Mouse (Mus musculus) olfactory bulb, adult 2 months (tissue): Measurements from ENCODE around the gene Srsf4. TPM values are rescaled to one million over a fixed set of nuclear protein-coding genes. Genes with fewer than 3 reads are reported as not detected.

ENCODE experiments used
- H3K27ac ChIP-seq: fragments of 200-500 bp; 2 replicates; pipeline ENCODE4 v1.5.1; 2012; ENCODE audit warnings: low read depth, low read length; ENCODE audit not compliant: insufficient read depth
- H3K4me1 ChIP-seq: fragments of 200-500 bp; 2 replicates; pipeline ENCODE4 v1.6.1; 2012; ENCODE audit warnings: low read length; ENCODE audit not compliant: control insufficient read depth, insufficient read depth
- H3K4me3 ChIP-seq: fragments of 200-500 bp; 2 replicates; pipeline ENCODE4 v1.5.1; 2012; ENCODE audit warnings: mild to moderate bottlenecking, low read depth, low read length, moderate library complexity; ENCODE audit not compliant: insufficient read depth
- CTCF ChIP-seq: fragments of 200-500 bp; IDR thresholded peaks from 2 replicates; pipeline ENCODE4 v1.5.1; 2012; ENCODE audit warnings: low read depth, mild to moderate bottlenecking, low read length, moderate library complexity; ENCODE audit not compliant: insufficient read depth
- POLR2A ChIP-seq: fragments of 200-500 bp; IDR thresholded peaks from 2 replicates; pipeline ENCODE4 v1.6.1; 2012; ENCODE audit warnings: mild to moderate bottlenecking, low read depth, low read length, moderate library complexity; ENCODE audit not compliant: insufficient read depth
- WGBS: fragments of 180-500 bp; shearing (Covaris S2); methylation state at CpG from one replicate; pipeline ENCODE4 v1.1.7; 2018; 5-methylcytosine and 5-hydroxymethylcytosine counted together
- polyA plus RNA-seq: library from polyadenylated mRNA; stranded (reverse); fragments of >200 nt; gene quantifications from 2 replicates; pipeline ENCODE4 v1.2.4, GENCODE M21; 2012; ENCODE audit warnings: low replicate concordance; ENCODE audit not compliant: missing spikeins, insufficient read depth, insufficient read length

Gene Srsf4
- polyA plus RNA-seq, 1 experiment = not detected

DNA sequence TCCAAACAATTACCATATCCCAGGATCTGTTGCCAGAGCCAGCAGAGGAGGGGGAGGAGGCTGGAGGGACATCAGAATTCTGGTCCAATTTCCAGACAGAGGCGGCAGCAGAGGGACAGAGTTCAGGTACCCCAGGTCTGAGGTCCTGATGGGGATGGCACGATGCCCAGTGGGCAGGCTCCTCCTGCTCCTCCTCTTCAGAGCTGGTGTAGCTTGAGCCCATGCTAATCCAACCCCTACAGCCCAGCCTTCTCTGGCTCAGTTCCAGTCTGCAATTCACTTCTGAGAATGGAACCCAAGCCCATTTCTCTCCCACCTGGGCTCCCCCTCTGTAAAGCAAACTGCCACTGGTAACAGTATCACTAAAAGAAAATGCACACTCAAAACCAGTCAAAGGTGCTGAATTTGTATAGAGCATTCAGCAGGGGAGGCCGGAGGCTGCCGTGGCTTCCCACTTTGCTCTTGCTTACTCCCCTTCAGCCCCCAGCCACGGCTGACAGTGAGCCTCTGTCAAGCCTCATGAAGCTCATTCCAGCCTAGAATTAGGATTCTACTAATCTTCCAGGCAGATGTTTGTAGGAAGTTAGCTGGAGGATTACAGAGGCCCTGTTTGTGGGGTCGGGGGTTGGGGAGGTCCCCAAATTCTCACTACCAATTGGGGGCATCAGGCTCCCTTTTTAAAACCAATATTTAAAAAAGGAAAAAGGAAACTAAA lies 50.8 kb downstream of the Srsf4 start:
- H3K4me1 ChIP-seq = peaks cover 25% of the 10 kb centered on the region
- TF ChIP-seq POLR2A (no peak), CTCF (no peak)
- H3K4me3 ChIP-seq = no peak overlapping the region
- no peak overlapping the region for H3K27ac ChIP-seq
- 52% methylated on average over 6 of the region's 6 CpGs for WGBS

DNA sequence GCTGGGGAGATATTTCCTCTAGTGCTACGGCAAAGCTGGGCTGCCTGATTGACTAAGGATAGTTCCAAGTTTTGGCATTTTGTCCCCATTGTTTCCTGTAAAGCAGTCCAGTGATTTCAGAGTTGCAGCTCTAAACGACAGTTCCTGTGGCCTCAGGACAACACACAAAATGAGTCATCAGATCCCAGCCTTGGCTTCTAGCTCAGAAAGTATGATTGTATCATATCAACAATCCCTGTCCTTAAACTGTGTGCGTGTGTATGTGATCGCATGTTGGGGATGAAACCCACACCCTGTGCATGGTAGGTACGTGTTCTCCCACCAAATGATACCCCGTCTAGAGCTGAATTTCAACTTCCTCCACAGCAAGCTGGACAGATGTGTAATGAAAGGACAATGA lies 55.7 kb downstream of the Srsf4 start:
- H3K4me3 ChIP-seq = no peak overlapping the region
- no peak overlapping the region for H3K27ac ChIP-seq
- TF ChIP-seq CTCF (no peak), POLR2A (no peak)
- 87% methylated on average over 6 of the region's 6 CpGs for WGBS
- 0 out of 2 replicates have a peak, but pooled peaks cover 8% of the 10 kb centered on the region for H3K4me1 ChIP-seq

DNA sequence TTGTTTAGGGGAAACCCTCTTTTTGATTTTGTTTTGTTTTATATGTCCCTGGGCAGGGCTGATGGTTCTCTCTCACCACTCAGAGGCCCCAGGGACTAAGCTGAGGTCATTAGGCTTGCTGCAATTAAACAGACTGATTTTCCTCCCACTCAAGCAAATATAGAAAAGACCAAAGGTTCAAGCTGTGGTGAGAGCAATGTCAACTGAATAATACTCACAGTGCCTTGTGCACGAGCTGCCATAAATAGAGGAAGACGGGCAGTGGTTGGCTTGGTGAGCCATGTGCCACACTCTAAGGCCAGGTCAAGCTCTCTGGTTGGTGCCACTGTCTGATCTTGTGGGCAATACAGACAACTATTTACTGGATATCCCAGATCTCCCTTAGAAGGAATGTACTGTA lies 66.0 kb downstream of the Srsf4 start:
- no peak for TF ChIP-seq POLR2A
- no peak for TF ChIP-seq CTCF
- Histone ChIP-seq H3K27ac (no peak overlapping the region), H3K4me1 (no peaks in the 10 kb centered on the region), H3K4me3 (no peak overlapping the region)
- WGBS = 79% methylated on average over 2 of the region's 2 CpGs

DNA sequence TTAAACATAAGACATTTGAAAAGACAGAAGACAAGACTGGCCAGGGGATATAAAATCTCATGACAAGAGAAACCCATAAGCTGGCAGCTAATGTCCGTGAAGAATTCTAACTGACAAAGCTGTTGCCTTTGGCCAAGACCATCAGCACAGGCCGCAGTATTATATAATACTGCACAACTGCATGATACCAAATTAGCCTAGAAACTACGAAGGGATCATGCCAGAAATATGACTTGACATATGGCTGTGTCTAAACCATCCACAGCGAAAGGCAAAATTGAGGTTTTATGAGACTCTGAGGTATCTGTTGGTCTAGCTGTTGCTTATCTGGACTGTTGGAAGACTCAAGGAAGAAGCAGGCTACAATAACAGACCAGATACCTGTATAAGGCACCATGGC lies 67.4 kb downstream of the Srsf4 start:
- H3K4me1 ChIP-seq = no peaks in the 10 kb centered on the region
- no peak overlapping the region for H3K27ac ChIP-seq
- H3K4me3 ChIP-seq = no peak overlapping the region
- WGBS = 96% methylated on average over 4 of the region's 4 CpGs
- no peak for TF ChIP-seq CTCF
- TF ChIP-seq POLR2A = no peak

DNA sequence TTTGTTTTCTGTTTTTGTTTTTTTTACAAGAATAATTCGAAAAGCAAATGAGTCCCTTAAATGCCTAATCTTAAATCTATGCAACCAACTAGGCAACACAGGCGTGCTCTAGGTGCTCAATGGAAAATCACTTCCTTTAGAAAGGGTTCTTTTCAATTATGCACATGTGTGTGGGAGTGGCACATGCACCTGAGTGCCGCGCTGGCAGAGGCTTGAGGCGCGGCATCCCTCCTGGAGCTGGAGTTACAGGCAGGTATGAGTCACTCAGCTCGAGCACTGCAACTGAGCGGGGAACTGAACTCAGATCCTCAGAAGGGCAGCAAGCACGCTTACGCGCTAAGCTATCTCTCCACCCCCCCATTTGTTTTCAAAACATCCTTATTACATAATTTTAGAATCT lies 74.4 kb downstream of the Srsf4 start:
- no peaks in the 10 kb centered on the region for H3K4me1 ChIP-seq
- no peak overlapping the region for H3K27ac ChIP-seq
- TF ChIP-seq CTCF (no peak), POLR2A (no peak)
- H3K4me3 ChIP-seq = no peak overlapping the region
- 90% methylated on average over 11 of the region's 11 CpGs for WGBS

DNA sequence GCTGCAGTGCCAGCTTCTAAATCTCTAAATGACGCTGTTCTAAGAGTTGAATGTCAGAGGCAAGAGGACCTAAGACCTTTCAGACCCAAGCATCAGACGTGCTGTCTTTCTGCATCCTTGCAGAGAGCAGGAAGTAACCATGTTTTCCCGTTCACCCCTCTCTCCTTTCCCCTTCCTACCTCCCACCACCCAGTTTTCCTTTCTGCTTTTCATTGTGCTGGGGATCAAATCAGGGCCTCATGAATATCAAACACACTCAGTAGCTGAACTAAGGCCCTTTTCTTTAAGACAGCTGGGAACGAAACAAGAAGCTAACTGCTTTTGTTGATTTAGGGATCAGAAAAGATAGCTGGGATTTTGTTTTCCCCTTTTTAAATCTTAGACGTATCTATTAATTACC lies 76.5 kb downstream of the Srsf4 start:
- H3K4me1 ChIP-seq = no peaks in the 10 kb centered on the region
- H3K4me3 ChIP-seq = no peak overlapping the region
- no peak overlapping the region for H3K27ac ChIP-seq
- TF ChIP-seq CTCF (no peak), POLR2A (no peak)
- 73% methylated on average over 5 of the region's 5 CpGs for WGBS

DNA sequence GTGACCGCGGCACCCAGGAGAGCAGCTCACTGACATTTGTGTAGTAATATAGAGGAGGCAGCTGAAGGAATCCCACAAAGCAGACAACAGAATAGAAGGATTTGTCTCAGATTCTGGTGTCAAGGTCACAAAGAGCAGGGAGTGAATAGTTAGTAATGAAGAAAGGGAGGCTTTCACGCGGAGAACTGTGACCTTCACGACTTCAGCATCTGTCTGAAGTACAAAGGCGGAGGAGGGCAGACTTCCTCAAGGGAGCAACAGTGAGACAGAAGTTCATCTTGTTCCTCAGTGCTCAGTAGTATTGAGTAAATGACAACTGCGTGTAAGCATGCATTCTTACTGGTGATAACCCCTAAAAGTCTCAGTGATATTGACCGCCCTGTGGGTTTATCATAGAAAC lies 77.2 kb downstream of the Srsf4 start:
- Histone ChIP-seq H3K4me1 (no peaks in the 10 kb centered on the region), H3K27ac (no peak overlapping the region), H3K4me3 (no peak overlapping the region)
- no peak for TF ChIP-seq CTCF
- TF ChIP-seq POLR2A = no peak
- WGBS = 78% methylated on average over 8 of the region's 8 CpGs

Other genes with a start within 250 kb of the Srsf4 start
- gene Ptpru, start 35.3 kb upstream of the Srsf4 start, polyA plus RNA-seq = not detected in 2 replicates
- gene Mecr, start 30.1 kb upstream of the Srsf4 start, polyA plus RNA-seq = not detected in 2 replicates
- not detected in 2 replicates for gene Tmem200b, start 48.2 kb downstream of the Srsf4 start, polyA plus RNA-seq
- not detected in 2 replicates for gene Gm10300, start 201.1 kb downstream of the Srsf4 start, polyA plus RNA-seq
- 382 TPM in 1 of 2 replicates, not detected in the other for gene Epb41, start 201.7 kb downstream of the Srsf4 start, polyA plus RNA-seq